Mouse (Mus musculus): ENCODE results near the gene Rab3a. TPM values are rescaled to one million over a fixed set of nuclear protein-coding genes. Genes with fewer than 3 reads are reported as not detected.

Gene Rab3a
- polyA plus RNA-seq, 1 experiment from 2014 or later, result 2.7 TPM

- peaks cover 95% of the 10 kb centered on the region for H3K27me3 ChIP-seq
- H3K4me3 ChIP-seq (replicated peaks), result no peak overlapping the region
- 3% methylated on average over 38 of the region's 38 CpGs for WGBS (ENCODE audit: insufficient replicate concordance)
- H3K4me1 ChIP-seq (replicated peaks), result peaks cover 25% of the 10 kb centered on the region
- H3K36me3 ChIP-seq (replicated peaks), result no peaks in the 10 kb centered on the region
- no peak; the same call in 1 of the 2 replicates for ATAC-seq (ENCODE audit: insufficient read depth)
- H3K4me2 ChIP-seq, result peak overlapping the region; percentile 53
- no peak overlapping the region for H3K27ac ChIP-seq (replicated peaks)
- H3K9me3 ChIP-seq (replicated peaks), result no peaks in the 10 kb centered on the region
- H3K9ac ChIP-seq, result no peak overlapping the region
Observed at GRCm38 (mm10) chr8:70742981-70743655, 11.4 kb upstream of the Rab3a start.

- H3K4me3 ChIP-seq (replicated peaks), result peak overlapping the region; percentile 33
- no peak overlapping the region for H3K27ac ChIP-seq (replicated peaks)
- no peaks in the 10 kb centered on the region for H3K36me3 ChIP-seq (replicated peaks)
- WGBS (ENCODE audit: insufficient replicate concordance), result 4% methylated on average over 48 of the region's 48 CpGs
- ATAC-seq (ENCODE audit: insufficient read depth), result 0 out of 2 replicates have a peak, but pooled peaks have one; percentile 12
- no peak overlapping the region; the same call in 1 of the 2 replicates for H3K9ac ChIP-seq
- H3K4me1 ChIP-seq (replicated peaks), result peaks cover 23% of the 10 kb centered on the region
- H3K4me2 ChIP-seq, result peak overlapping the region; percentile 53
- no peaks in the 10 kb centered on the region for H3K9me3 ChIP-seq (replicated peaks)
- peaks cover 96% of the 10 kb centered on the region for H3K27me3 ChIP-seq
Observed at GRCm38 (mm10) chr8:70743656-70744590, 10.6 kb upstream of the Rab3a start.

- Histone ChIP-seq H3K4me1 (replicated peaks) (peaks cover 23% of the 10 kb centered on the region), H3K4me3 (replicated peaks) (no peak overlapping the region), H3K27ac (replicated peaks) (no peak overlapping the region), H3K4me2 (0 out of 2 replicates have a peak overlapping the region, but pooled peaks have one; percentile 53), H3K9me3 (replicated peaks) (no peaks in the 10 kb centered on the region), H3K27me3 (peaks cover 100% of the 10 kb centered on the region), H3K36me3 (replicated peaks) (no peaks in the 10 kb centered on the region), H3K9ac (no peak overlapping the region)
- 30% methylated on average over 11 of the region's 11 CpGs for WGBS (ENCODE audit: insufficient replicate concordance)
- no peak for ATAC-seq (ENCODE audit: insufficient read depth)
Observed at GRCm38 (mm10) chr8:70744806-70745205, 9.7 kb upstream of the Rab3a start.

GRCm38 (mm10) chr8:70745691-70746220, 8.7 kb upstream of the Rab3a start:
- Histone ChIP-seq H3K4me3 (replicated peaks) (no peak overlapping the region), H3K9me3 (replicated peaks) (no peaks in the 10 kb centered on the region), H3K4me2 (no peak overlapping the region), H3K9ac (no peak overlapping the region), H3K36me3 (replicated peaks) (no peaks in the 10 kb centered on the region), H3K27me3 (peaks cover 92% of the 10 kb centered on the region), H3K4me1 (replicated peaks) (peaks cover 23% of the 10 kb centered on the region), H3K27ac (replicated peaks) (no peak overlapping the region)
- no peak for ATAC-seq (ENCODE audit: insufficient read depth)
- WGBS (ENCODE audit: insufficient replicate concordance), result 52% methylated on average over 19 of the region's 19 CpGs

DNA sequence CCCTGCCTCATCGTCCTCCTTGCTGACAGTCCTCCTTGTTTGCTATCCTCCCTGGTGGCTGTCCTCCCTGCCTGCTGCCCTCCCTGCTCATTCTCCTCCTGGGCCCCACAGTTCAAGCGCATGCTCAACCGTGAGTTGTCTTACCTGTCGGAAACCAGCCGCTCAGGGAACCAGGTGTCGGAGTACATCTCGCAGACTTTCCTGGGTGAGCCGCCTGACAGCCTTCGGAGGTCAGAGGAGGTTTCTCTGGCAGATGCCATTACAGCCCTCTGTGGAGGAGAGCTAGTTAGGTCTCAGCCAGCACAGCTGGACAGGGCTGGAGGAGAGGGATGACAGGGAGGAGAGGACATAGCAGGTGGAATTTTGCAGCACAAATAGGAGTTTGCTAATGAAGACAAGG, 7.8 kb upstream of the Rab3a start:
- Histone ChIP-seq H3K36me3 (replicated peaks) (no peaks in the 10 kb centered on the region), H3K4me2 (no peak overlapping the region), H3K9ac (no peak overlapping the region), H3K27me3 (peaks cover 83% of the 10 kb centered on the region), H3K9me3 (replicated peaks) (no peaks in the 10 kb centered on the region), H3K4me3 (replicated peaks) (no peak overlapping the region), H3K4me1 (replicated peaks) (peaks cover 23% of the 10 kb centered on the region), H3K27ac (replicated peaks) (no peak overlapping the region)
- ATAC-seq (ENCODE audit: insufficient read depth), result no peak
- WGBS (ENCODE audit: insufficient replicate concordance), result 72% methylated on average over 9 of the region's 9 CpGs

DNA sequence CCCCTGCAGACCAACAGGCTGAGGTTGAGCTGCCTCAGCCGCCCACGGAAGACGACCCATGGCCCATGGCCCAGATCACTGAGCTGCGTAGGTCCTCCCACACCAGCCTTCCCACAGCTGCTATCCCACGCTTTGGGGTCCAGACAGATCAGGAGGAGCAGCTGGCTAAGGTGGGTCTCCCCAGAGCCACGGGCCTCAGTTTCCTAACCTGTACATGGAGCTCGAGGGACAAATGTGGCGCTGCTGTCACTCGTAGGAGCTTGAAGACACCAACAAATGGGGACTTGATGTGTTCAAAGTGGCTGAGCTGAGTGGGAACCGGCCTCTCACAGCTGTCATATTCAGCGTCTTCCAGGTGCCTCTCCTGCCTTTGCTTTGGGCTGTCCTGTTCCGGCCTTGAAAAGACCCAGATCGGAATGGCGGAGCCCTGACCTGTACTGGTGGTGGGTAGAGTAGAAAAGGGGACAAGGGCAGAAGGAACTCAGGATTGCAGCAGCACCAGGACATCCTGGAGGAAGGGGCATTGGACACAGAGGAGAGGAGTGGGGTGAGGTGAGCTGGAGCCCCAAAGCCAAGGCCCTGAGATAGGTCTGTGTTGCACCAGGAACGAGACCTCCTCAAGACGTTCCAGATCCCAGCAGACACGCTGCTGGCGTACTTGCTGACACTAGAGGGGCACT, 7.1 kb upstream of the Rab3a start:
- ATAC-seq (ENCODE audit: insufficient read depth), result no peak
- Histone ChIP-seq H3K36me3 (replicated peaks) (no peaks in the 10 kb centered on the region), H3K4me1 (replicated peaks) (peaks cover 26% of the 10 kb centered on the region), H3K27me3 (peaks cover 76% of the 10 kb centered on the region), H3K4me2 (no peak overlapping the region), H3K9ac (no peak overlapping the region), H3K27ac (replicated peaks) (no peak overlapping the region), H3K4me3 (replicated peaks) (no peak overlapping the region), H3K9me3 (replicated peaks) (no peaks in the 10 kb centered on the region)
- WGBS (ENCODE audit: insufficient replicate concordance), result 74% methylated on average over 18 of the region's 18 CpGs

- H3K4me2 ChIP-seq, result no peak overlapping the region
- no peak overlapping the region for H3K27ac ChIP-seq (replicated peaks)
- H3K27me3 ChIP-seq, result peaks cover 65% of the 10 kb centered on the region
- H3K4me3 ChIP-seq (replicated peaks), result no peak overlapping the region
- 72% methylated on average over 23 of the region's 23 CpGs for WGBS (ENCODE audit: insufficient replicate concordance)
- H3K9me3 ChIP-seq (replicated peaks), result no peaks in the 10 kb centered on the region
- no peak overlapping the region for H3K9ac ChIP-seq
- no peaks in the 10 kb centered on the region for H3K36me3 ChIP-seq (replicated peaks)
- no peak for ATAC-seq (ENCODE audit: insufficient read depth)
- H3K4me1 ChIP-seq (replicated peaks), result peaks cover 28% of the 10 kb centered on the region
Observed at GRCm38 (mm10) chr8:70748246-70749096, 6.0 kb upstream of the Rab3a start.

- no peak for ATAC-seq (ENCODE audit: insufficient read depth)
- H3K27me3 ChIP-seq, result peaks cover 58% of the 10 kb centered on the region
- H3K36me3 ChIP-seq (replicated peaks), result no peaks in the 10 kb centered on the region
- H3K9ac ChIP-seq, result no peak overlapping the region
- no peak overlapping the region for H3K27ac ChIP-seq (replicated peaks)
- H3K4me1 ChIP-seq (replicated peaks), result peaks cover 28% of the 10 kb centered on the region
- H3K9me3 ChIP-seq (replicated peaks), result no peaks in the 10 kb centered on the region
- WGBS (ENCODE audit: insufficient replicate concordance), result 68% methylated on average over 19 of the region's 19 CpGs
- H3K4me3 ChIP-seq (replicated peaks), result no peak overlapping the region
- no peak overlapping the region for H3K4me2 ChIP-seq
Observed at GRCm38 (mm10) chr8:70749097-70749674, 5.3 kb upstream of the Rab3a start.

GRCm38 (mm10) chr8:70750128-70750680, 4.3 kb upstream of the Rab3a start:
- 70% methylated on average over 13 of the region's 13 CpGs for WGBS (ENCODE audit: insufficient replicate concordance)

More at GRCm38 (mm10) chr8:70750128-70750680, 4.3 kb upstream of the Rab3a start:
- Histone ChIP-seq H3K4me2 (no peak overlapping the region), H3K36me3 (replicated peaks) (no peaks in the 10 kb centered on the region), H3K9ac (no peak overlapping the region), H3K4me3 (replicated peaks) (no peak overlapping the region), H3K4me1 (replicated peaks) (peaks cover 32% of the 10 kb centered on the region), H3K9me3 (replicated peaks) (no peaks in the 10 kb centered on the region), H3K27ac (replicated peaks) (no peak overlapping the region), H3K27me3 (peaks cover 48% of the 10 kb centered on the region)
- ATAC-seq (ENCODE audit: insufficient read depth), result no peak

All from liver, embryonic 15.5 days (tissue).